10 mouse cellular contexts compared by ENCODE assay signal in genomic region chr11:51960967-51961471, GRCm38 (mm10). TPM values are rescaled to one million over a fixed set of nuclear protein-coding genes. Genes with fewer than 3 reads are reported as not detected.
A peak's percentile ranks its signal among the peaks of the same experiment; 100 is the strongest.
DNase-seq lines count a peak whose midpoint lies in the region; ATAC-seq lines count a peak whose summit lies in the region.
"Had no signal": no experiment of that assay in that cellular context is flagged by ENCODE, and none has a peak within 500 bp of the region (broad histone marks: within the 10 kb centered on the region; RNA-seq: fewer than 3 reads in every experiment).

No protein-coding gene starts in this region.

- H3K4me3 ChIP-seq in midbrain, embryonic 13.5 days (replicated peaks): no peak overlapping the region
- H3K4me3 ChIP-seq in forebrain, embryonic 16.5 days (replicated peaks; ENCODE audit: low read length): no peak overlapping the region
- H3K4me3 ChIP-seq: embryonic facial prominence, embryonic 12.5 days; neural tube, embryonic 13.5 days had no signal

- no peaks in the 10 kb centered on the region for H3K36me3 ChIP-seq in midbrain, embryonic 13.5 days
- no peaks in the 10 kb centered on the region for H3K36me3 ChIP-seq in forebrain, embryonic 16.5 days (ENCODE audit: control insufficient read depth, insufficient read depth)
- H3K36me3 ChIP-seq: embryonic facial prominence, embryonic 12.5 days; neural tube, embryonic 13.5 days had no signal

- H3K4me2 ChIP-seq in midbrain, embryonic 13.5 days (replicated peaks): no peak overlapping the region
- H3K4me2 ChIP-seq in forebrain, embryonic 16.5 days (ENCODE audit: low read length): no peak overlapping the region
- H3K4me2 ChIP-seq: embryonic facial prominence, embryonic 12.5 days; neural tube, embryonic 13.5 days had no signal

- DNase-seq in cerebellum, postnatal 10 days: peak; percentile 65 to 70
- no peak for DNase-seq in cerebellum, postnatal 25 days
- DNase-seq in 3134 (ENCODE audit: extremely low read depth, insufficient read length, low spot score): peak; percentile 79
- DNase-seq in frontal cortex, postnatal 10 days (ENCODE audit: low spot score in 2 of 2): peak; percentile 22 to 48
- DNase-seq in lung, postnatal 10 days: peak; percentile 78
- DNase-seq in urinary bladder, postnatal 14 days (ENCODE audit: low spot score): no peak

- WGBS in midbrain, embryonic 13.5 days: 70% methylated on average over 11 of the region's 11 CpGs
- 48% methylated on average over 11 of the region's 11 CpGs for WGBS in forebrain, embryonic 16.5 days

- no peaks in the 10 kb centered on the region for H3K4me1 ChIP-seq in midbrain, embryonic 13.5 days (replicated peaks)
- no peaks in the 10 kb centered on the region for H3K4me1 ChIP-seq in forebrain, embryonic 16.5 days (replicated peaks; ENCODE audit: control insufficient read depth, insufficient read depth, low read length)
- H3K4me1 ChIP-seq: embryonic facial prominence, embryonic 12.5 days; neural tube, embryonic 13.5 days had no signal

- no peaks in the 10 kb centered on the region for H3K27me3 ChIP-seq in midbrain, embryonic 13.5 days
- H3K27me3 ChIP-seq in forebrain, embryonic 16.5 days (replicated peaks; ENCODE audit: control insufficient read depth, insufficient read depth, low read length): no peaks in the 10 kb centered on the region
- H3K27me3 ChIP-seq: embryonic facial prominence, embryonic 12.5 days; neural tube, embryonic 13.5 days had no signal

- ATAC-seq in midbrain, embryonic 13.5 days: no peak
- ATAC-seq in forebrain, embryonic 16.5 days: no peak

- H3K27ac ChIP-seq in midbrain, embryonic 13.5 days: no peak overlapping the region
- H3K27ac ChIP-seq in forebrain, embryonic 16.5 days (ENCODE audit: low read length): no peak overlapping the region
- H3K27ac ChIP-seq: embryonic facial prominence, embryonic 12.5 days; neural tube, embryonic 13.5 days had no signal

- H3K9me3 ChIP-seq in midbrain, embryonic 13.5 days: no peaks in the 10 kb centered on the region
- no peaks in the 10 kb centered on the region for H3K9me3 ChIP-seq in forebrain, embryonic 16.5 days (ENCODE audit: control insufficient read depth, low read length)
- H3K9me3 ChIP-seq: embryonic facial prominence, embryonic 12.5 days had no signal

- H3K9ac ChIP-seq in midbrain, embryonic 13.5 days (replicated peaks): no peak overlapping the region
- H3K9ac ChIP-seq in forebrain, embryonic 16.5 days (replicated peaks; ENCODE audit: low read depth, low read length): no peak overlapping the region
- H3K9ac ChIP-seq: embryonic facial prominence, embryonic 12.5 days; neural tube, embryonic 13.5 days had no signal

RNA-seq across cellular contexts. Expression of gene Cdkn2aipnl, which starts 6.4 kb away (rescaled TPM):
- 118 and 120 TPM in 2 replicates for polyA plus RNA-seq in midbrain, embryonic 13.5 days (2015; fragmentation: Nextera tagmentation; extraction: Ambion mirVana)
- 119 TPM in 2 replicates for polyA plus RNA-seq in forebrain, embryonic 16.5 days (2015; fragmentation: Nextera tagmentation; extraction: Ambion mirVana)

RNA-seq across cellular contexts. Expression of gene Ube2b, which starts 39.5 kb away (rescaled TPM):
- polyA plus RNA-seq in midbrain, embryonic 13.5 days (2015; fragmentation: Nextera tagmentation; extraction: Ambion mirVana): 272 and 284 TPM in 2 replicates
- 279 and 306 TPM in 2 replicates for polyA plus RNA-seq in forebrain, embryonic 16.5 days (2015; fragmentation: Nextera tagmentation; extraction: Ambion mirVana)

RNA-seq across cellular contexts. Expression of gene Cdkl3, which starts 43.0 kb away (rescaled TPM):
- polyA plus RNA-seq in midbrain, embryonic 13.5 days (2015; fragmentation: Nextera tagmentation; extraction: Ambion mirVana): 22.6 and 25.3 TPM in 2 replicates
- polyA plus RNA-seq in forebrain, embryonic 16.5 days (2015; fragmentation: Nextera tagmentation; extraction: Ambion mirVana): 27.0 and 27.1 TPM in 2 replicates

Comparison
In these comparisons a context has a peak if more than half of its experiments do, and no peak if none do; other contexts are left out.
1. DNase-seq: peak in cerebellum, postnatal 10 days (2 of 2), 3134 (single experiment), frontal cortex, postnatal 10 days (2 of 2) and lung, postnatal 10 days (single experiment); none in cerebellum, postnatal 25 days (0 of 2) and urinary bladder, postnatal 14 days (single experiment).